In the genomic region with DNA sequence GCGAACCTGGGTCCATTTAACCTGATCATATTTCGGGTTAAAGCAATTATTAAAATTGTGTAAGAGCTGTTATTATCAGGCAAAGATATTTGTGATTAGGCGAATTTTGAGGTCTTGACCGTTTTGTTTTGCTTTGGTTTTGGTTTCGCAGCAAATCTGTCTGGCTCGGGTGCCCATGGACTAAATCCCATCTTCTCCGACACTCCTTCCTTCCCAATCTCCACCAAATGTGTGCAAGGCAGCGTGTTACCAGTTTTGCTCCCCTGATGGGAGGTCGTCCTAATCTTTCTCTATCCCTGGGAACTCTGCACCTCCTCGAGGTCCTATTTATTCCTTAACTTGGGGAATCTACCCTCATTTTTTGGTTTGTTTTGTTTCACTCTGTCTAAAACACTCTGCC, we compare ENCODE assay signal across 8 mouse cellular contexts. TPM values are rescaled to one million over a fixed set of nuclear protein-coding genes. Genes with fewer than 3 reads are reported as not detected.
DNase-seq lines count a peak whose midpoint lies in the region; ATAC-seq and TF ChIP-seq lines count a peak whose summit lies in the region.

No protein-coding gene starts in this region.

- in situ Hi-C loops in CH12.LX (cut with MboI; ENCODE audit: low pct_ligation_motif_present, low pct_unique_long_range_greater_than_20kb, low sequenced_read_pairs) = loop anchor here (25.0 kb wide), 2 partner anchors 1508 to 1583 kb away; partner anchors contain the start of gene Zfp184

- H3K27me3 ChIP-seq in heart, embryonic 11.5 days (ENCODE audit: control insufficient read depth, insufficient read depth, low read length) = no peaks in the 10 kb centered on the region
- H3K27me3 ChIP-seq in CH12.LX (replicated peaks) = no peaks in the 10 kb centered on the region
- H3K27me3 ChIP-seq in forebrain, embryonic 14.5 days (replicated peaks; ENCODE audit: control insufficient read depth, insufficient read depth, low read length) = no peaks in the 10 kb centered on the region
- no peaks in the 10 kb centered on the region for H3K27me3 ChIP-seq in liver, embryonic 14.5 days (ENCODE audit: control insufficient read depth, insufficient read depth, low read length)

- H3K36me3 ChIP-seq in heart, embryonic 11.5 days (ENCODE audit: control insufficient read depth, insufficient read depth, low read length) = no peaks in the 10 kb centered on the region
- no peaks in the 10 kb centered on the region for H3K36me3 ChIP-seq in CH12.LX (replicated peaks in 1 of 2; ENCODE audit: control insufficient read depth in 1 of 2, insufficient read depth in 1 of 2, low read length in 1 of 2)
- no peaks in the 10 kb centered on the region for H3K36me3 ChIP-seq in forebrain, embryonic 14.5 days (ENCODE audit: control insufficient read depth, insufficient read depth, low read length)
- no peaks in the 10 kb centered on the region for H3K36me3 ChIP-seq in liver, embryonic 14.5 days (replicated peaks; ENCODE audit: control insufficient read depth, insufficient read depth, low read depth)

- H3K4me1 ChIP-seq in heart, embryonic 11.5 days (ENCODE audit: control insufficient read depth, insufficient read depth, low read length) = peaks cover 8% of the 10 kb centered on the region; the same call in 1 of the 2 replicates
- peaks cover 0 to 27% of the 10 kb centered on the region in 2 experiments; a peak in 2 of 4 replicates for H3K4me1 ChIP-seq in CH12.LX (ENCODE audit: control insufficient read depth in 1 of 2, insufficient read depth in 2 of 2)
- 0 out of 2 replicates have a peak, but pooled peaks cover 2% of the 10 kb centered on the region for H3K4me1 ChIP-seq in forebrain, embryonic 14.5 days (ENCODE audit: control insufficient read depth, insufficient read depth, low read length)
- H3K4me1 ChIP-seq in liver, embryonic 14.5 days (replicated peaks; ENCODE audit: control insufficient read depth in 2 of 2, insufficient read depth in 2 of 2, low read length in 1 of 2) = peaks cover 12 to 15% of the 10 kb centered on the region in 2 experiments

- H3K9ac ChIP-seq in heart, embryonic 11.5 days (ENCODE audit: low read depth, low read length) = peak overlapping the region; percentile 94
- peak overlapping the region; percentile 87 for H3K9ac ChIP-seq in CH12.LX (ENCODE audit: insufficient read depth, low read depth)
- H3K9ac ChIP-seq in forebrain, embryonic 14.5 days (ENCODE audit: low read length) = peak overlapping the region; percentile 89
- peak overlapping the region; percentile 89 for H3K9ac ChIP-seq in liver, embryonic 14.5 days (replicated peaks)

- no peak for TF ChIP-seq CTCF in CH12.LX (conservative IDR thresholded peaks at IDR 0.05 in 1 of 2, IDR thresholded peaks at IDR 0.05 in 1 of 2; ENCODE audit: low read depth in 2 of 2, low read length in 2 of 2)
- TF ChIP-seq CTCF in liver, embryonic 14.5 days (IDR thresholded peaks at IDR 0.05; ENCODE audit: low read depth) = no peak

- no peak for DNase-seq in heart, postnatal 4 days
- no peak for DNase-seq in CH12.LX (ENCODE audit: extremely low read depth)
- DNase-seq in forebrain, embryonic 14.5 days (ENCODE audit: low spot score) = no peak
- no peak for DNase-seq in liver, embryonic 14.5 days (ENCODE audit: low read depth in 3 of 3, low spot score in 3 of 3)
- no peak for DNase-seq in urinary bladder, postnatal 4 days (ENCODE audit: low spot score in 2 of 2)
- DNase-seq in adrenal gland, postnatal 4 days (ENCODE audit: low spot score in 2 of 2) = no peak

- dilution Hi-C loops in CH12.LX (cut with MboI; ENCODE audit: extremely low pct_ligation_motif_present, extremely low pct_unique_long_range_greater_than_20kb, low sequenced_read_pairs) = no loop called here

- peak overlapping the region; percentile 65 for H3K4me2 ChIP-seq in heart, embryonic 11.5 days
- peak overlapping the region; percentile 85 for H3K4me2 ChIP-seq in CH12.LX (ENCODE audit: insufficient read depth, low read depth, poor library complexity, severe bottlenecking)
- peak overlapping the region; percentile 71 for H3K4me2 ChIP-seq in forebrain, embryonic 14.5 days (ENCODE audit: low read length)
- peak overlapping the region; percentile 66 for H3K4me2 ChIP-seq in liver, embryonic 14.5 days (ENCODE audit: low read depth)

- TF ChIP-seq POLR2A in CH12.LX (IDR thresholded peaks at IDR 0.05; ENCODE audit: low read depth, low read length) = no peak

- no peaks in the 10 kb centered on the region for H3K79me2 ChIP-seq in CH12.LX (replicated peaks; ENCODE audit: control insufficient read depth, extremely low read depth, insufficient read depth, poor library complexity, severe bottlenecking)

- peak overlapping the region; percentile 97 for H3K27ac ChIP-seq in heart, embryonic 11.5 days (ENCODE audit: low read depth, low read length)
- peak overlapping the region; percentile 85 for H3K27ac ChIP-seq in CH12.LX (ENCODE audit: insufficient read depth, low read depth)
- peak overlapping the region; percentile 98 for H3K27ac ChIP-seq in forebrain, embryonic 14.5 days (ENCODE audit: low read depth, low read length)
- H3K27ac ChIP-seq in liver, embryonic 14.5 days = peak overlapping the region; percentile 87

- WGBS in heart, embryonic 11.5 days (ENCODE audit: insufficient replicate concordance) = 3% methylated on average over 10 of the region's 10 CpGs
- WGBS in forebrain, embryonic 14.5 days = under 1% methylated on average over 10 of the region's 10 CpGs
- 10% methylated on average over 10 of the region's 10 CpGs for whole genome bisulfite sequencing in liver, embryonic 14.5 days (ENCODE audit: insufficient replicate concordance)

- no peaks in the 10 kb centered on the region for H3K9me3 ChIP-seq in heart, embryonic 11.5 days (replicated peaks; ENCODE audit: control insufficient read depth, low read length)
- no peaks in the 10 kb centered on the region for H3K9me3 ChIP-seq in CH12.LX (replicated peaks; ENCODE audit: low read length)
- H3K9me3 ChIP-seq in forebrain, embryonic 14.5 days (replicated peaks; ENCODE audit: control insufficient read depth, low read length) = no peaks in the 10 kb centered on the region
- H3K9me3 ChIP-seq in liver, embryonic 14.5 days (ENCODE audit: control insufficient read depth, low read length) = no peaks in the 10 kb centered on the region

- no peak for ATAC-seq in heart, embryonic 11.5 days (replicated peaks; ENCODE audit: insufficient number of reproducible peaks, low FRiP score, low TSS enrichment)
- peak; percentile 4; the same call in 1 of the 2 replicates for ATAC-seq in forebrain, embryonic 14.5 days
- no peak for ATAC-seq in liver, embryonic 14.5 days (ENCODE audit: insufficient read depth)
- ATAC-seq in CD4-positive, CD25-positive, alpha-beta regulatory T cell, adult 4 months = no peak

- no peak for TF ChIP-seq RAD21 in CH12.LX (IDR thresholded peaks at IDR 0.05; ENCODE audit: low read depth, low read length)

- no peak for TF ChIP-seq EP300 in CH12.LX (IDR thresholded peaks at IDR 0.05; ENCODE audit: low read length)
- no peak for TF ChIP-seq EP300 in liver, embryonic 14.5 days (IDR thresholded peaks at IDR 0.05; ENCODE audit: low read depth)

- H3K4me3 ChIP-seq in heart, embryonic 11.5 days (ENCODE audit: low read depth, low read length) = peak overlapping the region; percentile 75
- H3K4me3 ChIP-seq in CH12.LX (replicated peaks in 1 of 3; ENCODE audit: low read depth in 2 of 3, low read length in 2 of 3, poor library complexity in 1 of 3) = peak overlapping the region; percentile 73 to 80 (median 78)
- peak overlapping the region; percentile 66 for H3K4me3 ChIP-seq in forebrain, embryonic 14.5 days (ENCODE audit: low read depth, low read length)
- H3K4me3 ChIP-seq in liver, embryonic 14.5 days (ENCODE audit: insufficient read depth in 1 of 2, low read depth in 2 of 2, low read length in 2 of 2) = peak overlapping the region; percentile 77 to 88

TF ChIP-seq in CH12.LX, 34 proteins besides CTCF, POLR2A, EP300 and RAD21 (continues in another document):
- no peak for TF ChIP-seq KAT2A (IDR thresholded peaks at IDR 0.05; ENCODE audit: insufficient replicate concordance, low read length)
- no peak for TF ChIP-seq ZC3H11A (IDR thresholded peaks at IDR 0.05; ENCODE audit: low read depth, low read length)

RNA-seq across cellular contexts. Expression of gene Btn1a1, which starts 20.5 kb away (rescaled TPM):
- 0.97 and 1.7 TPM in 2 replicates for polyA plus RNA-seq in heart, embryonic 11.5 days (2014; fragmentation: Nextera tagmentation; extraction: Ambion mirVana)
- total RNA-seq in heart, postnatal 4 days (2021) = under 1 TPM; 0.11 to 0.24 TPM
- total RNA-seq in CH12.LX (2012; rRNA removed) (0.38 and 0.51 TPM in 2 replicates), CH12.LX (2014; rRNA removed) (0.20 TPM in 2 replicates)
- 0.08 and 0.21 TPM in 2 replicates for polyA plus RNA-seq in CH12.LX (2012; ENCODE audit: insufficient read length, low read depth)
- 0.22 TPM in 1 of 2 replicates, not detected in the other for polyA plus RNA-seq in forebrain, embryonic 14.5 days (2014; fragmentation: Nextera tagmentation; extraction: Ambion mirVana)
- 1.5 and 2.1 TPM in 2 replicates for polyA plus RNA-seq in liver, embryonic 14.5 days (2012; rRNA removed)
- polyA plus RNA-seq in liver, embryonic 14.5 days (2014; fragmentation: Nextera tagmentation; extraction: Ambion mirVana) = 1.5 and 1.8 TPM in 2 replicates
- polyA plus RNA-seq in CD4-positive, CD25-positive, alpha-beta regulatory T cell, adult 4 months (2017; shearing (Covaris generic)) = not detected
- total RNA-seq in adrenal gland, postnatal 4 days (2021) = under 1 TPM; 0.20 to 0.87 TPM

RNA-seq across cellular contexts. Expression of gene Abt1, which starts 21.5 kb away (rescaled TPM):
- 8.9 and 9.8 TPM in 2 replicates for polyA plus RNA-seq in heart, embryonic 11.5 days (2014; fragmentation: Nextera tagmentation; extraction: Ambion mirVana)
- total RNA-seq in heart, postnatal 4 days (2021) = 1 to 10 TPM; 5.0 to 5.6 TPM
- total RNA-seq in CH12.LX (2012; rRNA removed) = 10.1 and 13.1 TPM in 2 replicates
- 14.4 and 15.4 TPM in 2 replicates for total RNA-seq in CH12.LX (2014; rRNA removed)
- polyA plus RNA-seq in CH12.LX (2012; ENCODE audit: insufficient read length, low read depth) = 11.7 and 12.9 TPM in 2 replicates
- polyA plus RNA-seq in forebrain, embryonic 14.5 days (2014; fragmentation: Nextera tagmentation; extraction: Ambion mirVana) = 12.9 and 13.8 TPM in 2 replicates
- polyA plus RNA-seq in liver, embryonic 14.5 days (2012; rRNA removed) = 2.4 and 4.0 TPM in 2 replicates
- polyA plus RNA-seq in liver, embryonic 14.5 days (2014; fragmentation: Nextera tagmentation; extraction: Ambion mirVana) = 5.2 and 5.3 TPM in 2 replicates
- polyA plus RNA-seq in CD4-positive, CD25-positive, alpha-beta regulatory T cell, adult 4 months (2017; shearing (Covaris generic)) = 10 to 100 TPM; 12.4 to 14.5 TPM
- 1 to 10 TPM; 7.9 to 8.9 TPM for total RNA-seq in adrenal gland, postnatal 4 days (2021)

RNA-seq across cellular contexts. Expression of gene Btn2a2, which starts 43.5 kb away (rescaled TPM):
- 0.59 and 0.80 TPM in 2 replicates for polyA plus RNA-seq in heart, embryonic 11.5 days (2014; fragmentation: Nextera tagmentation; extraction: Ambion mirVana)
- total RNA-seq in heart, postnatal 4 days (2021) = not detected
- total RNA-seq in CH12.LX (2012; rRNA removed) = 1.1 and 1.3 TPM in 2 replicates
- 1.2 and 1.3 TPM in 2 replicates for total RNA-seq in CH12.LX (2014; rRNA removed)
- polyA plus RNA-seq in CH12.LX (2012; ENCODE audit: insufficient read length, low read depth) = 2.1 and 2.8 TPM in 2 replicates
- 0.10 TPM in 1 of 2 replicates, not detected in the other for polyA plus RNA-seq in forebrain, embryonic 14.5 days (2014; fragmentation: Nextera tagmentation; extraction: Ambion mirVana)
- 0.01 TPM in 1 of 2 replicates, not detected in the other for polyA plus RNA-seq in liver, embryonic 14.5 days (2012; rRNA removed)
- polyA plus RNA-seq in liver, embryonic 14.5 days (2014; fragmentation: Nextera tagmentation; extraction: Ambion mirVana) = not detected in 2 replicates
- not detected for polyA plus RNA-seq in CD4-positive, CD25-positive, alpha-beta regulatory T cell, adult 4 months (2017; shearing (Covaris generic))
- total RNA-seq in adrenal gland, postnatal 4 days (2021) = under 1 TPM in 1 of 2 experiments, not detected in 1; 0.17 TPM
